Mouse (Mus musculus) kidney, postnatal 4 days (tissue): ENCODE results near the gene Fbl.
"Not testable (repeated sequence)": the region's sequence is repeated elsewhere in the genome, so short reads cannot be mapped to it uniquely, and the experiment has no call there.

Experiments
- DNase-seq, 2 experiments: peaks; one replicate each; pipeline ENCODE4 v3.0.0; 2021; ENCODE audit warnings: mixed read lengths in 2 of 2

Fbl gene

GRCm38 (mm10) chr7:28169489-28170422 lies at the start of gene Fbl:
Gene Fbl (plus strand): TSS chr7:28169710.
- peak; percentile 93 to 95 for DNase-seq

GRCm38 (mm10) chr7:28129166-28129565 lies 40.3 kb upstream of the Fbl start, which contains the start of gene 9530053A07Rik:
Gene 9530053A07Rik (plus strand): TSS chr7:28129466.
- DNase-seq = no peak

GRCm38 (mm10) chr7:28137613-28138012 lies 31.9 kb upstream of the Fbl start:
- DNase-seq = peak; percentile 64 to 65

GRCm38 (mm10) chr7:28148263-28148662 lies 21.2 kb upstream of the Fbl start:
- DNase-seq = peak; percentile 85 to 86

GRCm38 (mm10) chr7:28149841-28150240 lies 19.7 kb upstream of the Fbl start:
- DNase-seq = no peak

- DNase-seq = peak; percentile 79 to 80
Measured at GRCm38 (mm10) chr7:28151584-28152221, 17.8 kb upstream of the Fbl start.

GRCm38 (mm10) chr7:28153595-28153994 lies 15.9 kb upstream of the Fbl start:
- DNase-seq = not testable (repeated sequence)

- no peak for DNase-seq
Measured at GRCm38 (mm10) chr7:28159292-28159691, 10.2 kb upstream of the Fbl start.

- DNase-seq = no peak
Measured at GRCm38 (mm10) chr7:28159893-28160292, 9.6 kb upstream of the Fbl start.

GRCm38 (mm10) chr7:28161163-28161749 lies 8.3 kb upstream of the Fbl start:
- DNase-seq = no peak

GRCm38 (mm10) chr7:28165406-28165805 lies 4.1 kb upstream of the Fbl start:
- DNase-seq = no peak

- peak; percentile 89 to 92 for DNase-seq
Measured at GRCm38 (mm10) chr7:28168320-28169115, 992 bp upstream of the Fbl start.

GRCm38 (mm10) chr7:28175358-28175757 lies 5.8 kb downstream of the Fbl start:
- DNase-seq = no peak

- DNase-seq = peak; percentile 98 to 99
Measured at GRCm38 (mm10) chr7:28179228-28179627, 9.7 kb downstream of the Fbl start, which contains the start of gene Dyrk1b. Gene Dyrk1b (plus strand): TSS chr7:28179469.

GRCm38 (mm10) chr7:28179741-28180377 lies 10.3 kb downstream of the Fbl start:
- peak; percentile 94 to 97 for DNase-seq

GRCm38 (mm10) chr7:28180890-28181289 lies 11.4 kb downstream of the Fbl start:
- DNase-seq = no peak

GRCm38 (mm10) chr7:28181376-28181775 lies 11.9 kb downstream of the Fbl start:
- no peak for DNase-seq

GRCm38 (mm10) chr7:28182320-28182719 lies 12.8 kb downstream of the Fbl start:
- no peak for DNase-seq

- DNase-seq = no peak
Measured at GRCm38 (mm10) chr7:28185884-28186283, 16.4 kb downstream of the Fbl start.

GRCm38 (mm10) chr7:28186631-28187030 lies 17.1 kb downstream of the Fbl start:
- DNase-seq = no peak

- DNase-seq = no peak
Measured at GRCm38 (mm10) chr7:28191489-28191888, 22.0 kb downstream of the Fbl start.

GRCm38 (mm10) chr7:28191903-28192302 lies 22.4 kb downstream of the Fbl start:
- DNase-seq = no peak
